Mouse (Mus musculus): Measurements from ENCODE around the gene Morn1. TPM values are rescaled to one million over a fixed set of nuclear protein-coding genes. Genes with fewer than 3 reads are reported as not detected.

The Morn1 gene
- polyA plus RNA-seq, 1 experiment from 2014 or later, result 6.0 TPM

GRCm38 (mm10) chr4:155164550-155164949 lies 78.2 kb downstream of the Morn1 start:
- Histone ChIP-seq H3K4me3 (no peak overlapping the region), H3K9me3 (0 out of 2 replicates have a peak, but pooled peaks cover 5% of the 10 kb centered on the region), H3K27me3 (ENCODE audit: insufficient read depth, poor library complexity, severe bottlenecking) (no peaks in the 10 kb centered on the region), H3K36me3 (peaks cover 31% of the 10 kb centered on the region), H3K27ac (peak overlapping the region; percentile 57; the same call in 1 of the 2 replicates), H3K4me1 (replicated peaks) (peaks cover 60% of the 10 kb centered on the region)
- WGBS, result 93% methylated on average over 6 of the region's 6 CpGs
- DNase-seq (ENCODE audit: low spot score), result no peak

GRCm38 (mm10) chr4:155165861-155166260 lies 79.5 kb downstream of the Morn1 start:
- Histone ChIP-seq H3K27me3 (ENCODE audit: insufficient read depth, poor library complexity, severe bottlenecking) (no peaks in the 10 kb centered on the region), H3K9me3 (0 out of 2 replicates have a peak, but pooled peaks cover 5% of the 10 kb centered on the region), H3K4me3 (no peak overlapping the region), H3K36me3 (peaks cover 18% of the 10 kb centered on the region; the same call in 1 of the 2 replicates), H3K27ac (no peak overlapping the region), H3K4me1 (replicated peaks) (peaks cover 65% of the 10 kb centered on the region)
- DNase-seq (ENCODE audit: low spot score), result no peak

GRCm38 (mm10) chr4:155168835-155169252 lies 82.5 kb downstream of the Morn1 start:
- no peak overlapping the region for H3K27ac ChIP-seq
- H3K27me3 ChIP-seq (ENCODE audit: insufficient read depth, poor library complexity, severe bottlenecking), result no peaks in the 10 kb centered on the region
- WGBS, result 93% methylated on average over 8 of the region's 8 CpGs
- peaks cover 18% of the 10 kb centered on the region; the same call in 1 of the 2 replicates for H3K36me3 ChIP-seq
- H3K4me3 ChIP-seq, result no peak overlapping the region
- DNase-seq (ENCODE audit: low spot score), result no peak
- peaks cover 65% of the 10 kb centered on the region for H3K4me1 ChIP-seq (replicated peaks)
- H3K9me3 ChIP-seq, result 0 out of 2 replicates have a peak, but pooled peaks cover 5% of the 10 kb centered on the region

DNA sequence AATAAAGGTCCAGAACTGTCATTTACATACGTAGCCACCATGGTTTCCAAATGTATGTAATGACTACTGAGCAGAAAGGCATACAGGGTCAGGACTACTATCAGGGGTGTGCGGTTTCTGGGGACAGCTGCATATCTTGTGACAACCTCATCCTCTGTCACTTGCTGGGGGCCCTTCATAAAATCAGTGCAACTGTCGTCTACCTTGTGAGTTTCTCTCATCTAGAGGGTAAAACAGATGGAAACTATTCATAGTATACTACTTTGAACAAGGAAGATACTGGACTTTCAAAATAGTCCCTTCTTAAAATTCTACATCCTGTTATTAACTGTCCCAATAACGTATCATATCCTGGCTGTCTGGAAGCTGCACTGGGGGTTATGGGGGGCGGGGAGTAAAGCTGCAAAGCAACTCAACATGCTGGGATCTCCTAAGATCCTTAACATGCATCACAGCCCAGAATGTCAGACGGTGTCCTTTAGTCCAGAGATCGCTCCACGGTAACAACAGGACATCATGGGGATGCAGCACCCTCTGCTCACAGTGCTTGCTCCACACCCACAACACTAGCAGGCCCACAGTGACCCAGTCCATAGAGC lies 84.3 kb downstream of the Morn1 start:
- peaks cover 72% of the 10 kb centered on the region for H3K4me1 ChIP-seq (replicated peaks)
- peaks cover 8% of the 10 kb centered on the region; the same call in 1 of the 2 replicates for H3K36me3 ChIP-seq
- peak overlapping the region; percentile 92 for H3K27ac ChIP-seq
- 84% methylated on average over 8 of the region's 8 CpGs for WGBS
- no peak overlapping the region for H3K4me3 ChIP-seq
- H3K9me3 ChIP-seq, result no peaks in the 10 kb centered on the region
- no peaks in the 10 kb centered on the region for H3K27me3 ChIP-seq (ENCODE audit: insufficient read depth, poor library complexity, severe bottlenecking)
- DNase-seq (ENCODE audit: low spot score), result no peak

DNA sequence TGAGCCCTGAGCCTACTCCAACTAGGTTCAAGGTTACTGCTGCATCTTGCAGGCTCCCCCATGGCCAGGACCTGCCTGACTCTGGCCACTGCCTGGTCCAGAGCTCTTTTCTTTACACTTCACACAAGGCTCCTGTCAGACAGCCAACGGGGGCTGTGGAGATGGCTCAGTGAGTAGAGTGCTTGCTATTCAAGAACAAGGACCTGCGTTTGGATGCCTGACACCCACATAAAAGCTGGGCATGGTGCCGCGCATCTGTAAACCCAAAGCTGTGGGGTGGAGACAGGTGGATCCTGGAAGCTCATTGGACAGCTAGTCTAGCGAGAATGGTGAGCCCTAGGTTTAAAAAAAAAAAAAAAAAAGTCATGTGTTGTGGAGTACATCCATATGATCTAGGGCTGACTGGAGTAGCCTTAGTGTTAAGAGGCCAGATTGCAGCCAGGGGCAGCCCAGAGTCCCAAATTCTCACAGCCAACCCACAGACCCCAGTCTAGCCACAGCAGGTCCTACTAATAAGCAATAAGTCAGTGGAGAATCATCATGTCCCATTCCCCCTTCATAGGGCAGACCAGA lies 85.7 kb downstream of the Morn1 start:
- H3K4me1 ChIP-seq (replicated peaks), result peaks cover 85% of the 10 kb centered on the region
- 68% methylated on average over 5 of the region's 5 CpGs for WGBS

DNA sequence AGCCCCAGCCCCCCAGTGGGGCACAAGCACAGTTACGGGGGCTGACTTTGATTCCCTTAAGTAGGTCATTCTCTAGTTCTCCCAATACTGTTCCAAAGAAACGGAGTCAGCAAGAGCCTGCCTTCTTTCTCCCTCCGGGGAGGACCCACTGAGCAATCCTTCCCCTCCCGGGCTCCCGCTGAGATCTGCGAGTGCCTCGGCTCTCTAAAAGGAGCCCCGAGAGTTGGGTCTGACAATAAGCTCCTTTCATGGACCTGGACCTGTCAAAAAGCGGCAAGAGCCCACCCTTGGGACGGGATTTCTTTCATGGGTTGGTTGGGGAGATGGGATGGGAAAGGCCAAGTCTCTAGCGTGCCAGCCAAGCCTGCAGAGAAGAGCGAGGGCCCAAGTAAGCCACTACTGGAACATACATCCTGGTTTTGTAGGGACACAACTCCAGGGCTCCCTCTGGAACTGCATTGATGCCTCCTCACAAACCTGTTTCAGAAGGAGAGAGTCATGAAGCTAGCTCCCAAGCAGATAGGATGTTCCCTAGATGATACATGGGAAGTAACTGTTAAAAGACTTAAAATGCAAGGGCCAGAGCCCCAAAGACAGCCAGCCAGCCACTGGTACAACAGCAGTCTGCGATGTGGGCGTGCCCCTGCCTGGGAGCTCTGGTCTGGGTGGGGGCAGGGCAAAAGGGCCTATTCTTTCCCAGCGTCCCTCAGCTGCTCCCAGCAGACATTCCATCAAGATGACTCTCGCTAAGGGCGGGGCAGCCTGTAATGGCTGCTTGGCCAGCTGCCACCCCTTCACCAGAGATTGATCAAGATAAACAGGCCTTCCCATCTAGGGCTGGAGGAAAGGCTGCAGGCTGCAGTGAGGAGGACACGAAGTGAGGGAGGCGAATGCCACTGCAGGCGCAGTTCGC lies 86.8 kb downstream of the Morn1 start:
- Histone ChIP-seq H3K4me1 (replicated peaks) (peaks cover 90% of the 10 kb centered on the region), H3K4me3 (peak overlapping the region; percentile 38), H3K27ac (peak overlapping the region; percentile 92), H3K36me3 (0 out of 2 replicates have a peak, but pooled peaks cover 3% of the 10 kb centered on the region), H3K27me3 (ENCODE audit: insufficient read depth, poor library complexity, severe bottlenecking) (no peaks in the 10 kb centered on the region), H3K9me3 (no peaks in the 10 kb centered on the region)
- peak; percentile 92 for DNase-seq (ENCODE audit: low spot score)
- WGBS, result 9% methylated on average over 21 of the region's 21 CpGs

More for the DNA sequence above, 85.7 kb downstream of the Morn1 start:
- Histone ChIP-seq H3K9me3 (no peaks in the 10 kb centered on the region), H3K27ac (peak overlapping the region; percentile 92), H3K4me3 (no peak overlapping the region), H3K27me3 (ENCODE audit: insufficient read depth, poor library complexity, severe bottlenecking) (no peaks in the 10 kb centered on the region), H3K36me3 (0 out of 2 replicates have a peak, but pooled peaks cover 6% of the 10 kb centered on the region)
- no peak for DNase-seq (ENCODE audit: low spot score)

DNA sequence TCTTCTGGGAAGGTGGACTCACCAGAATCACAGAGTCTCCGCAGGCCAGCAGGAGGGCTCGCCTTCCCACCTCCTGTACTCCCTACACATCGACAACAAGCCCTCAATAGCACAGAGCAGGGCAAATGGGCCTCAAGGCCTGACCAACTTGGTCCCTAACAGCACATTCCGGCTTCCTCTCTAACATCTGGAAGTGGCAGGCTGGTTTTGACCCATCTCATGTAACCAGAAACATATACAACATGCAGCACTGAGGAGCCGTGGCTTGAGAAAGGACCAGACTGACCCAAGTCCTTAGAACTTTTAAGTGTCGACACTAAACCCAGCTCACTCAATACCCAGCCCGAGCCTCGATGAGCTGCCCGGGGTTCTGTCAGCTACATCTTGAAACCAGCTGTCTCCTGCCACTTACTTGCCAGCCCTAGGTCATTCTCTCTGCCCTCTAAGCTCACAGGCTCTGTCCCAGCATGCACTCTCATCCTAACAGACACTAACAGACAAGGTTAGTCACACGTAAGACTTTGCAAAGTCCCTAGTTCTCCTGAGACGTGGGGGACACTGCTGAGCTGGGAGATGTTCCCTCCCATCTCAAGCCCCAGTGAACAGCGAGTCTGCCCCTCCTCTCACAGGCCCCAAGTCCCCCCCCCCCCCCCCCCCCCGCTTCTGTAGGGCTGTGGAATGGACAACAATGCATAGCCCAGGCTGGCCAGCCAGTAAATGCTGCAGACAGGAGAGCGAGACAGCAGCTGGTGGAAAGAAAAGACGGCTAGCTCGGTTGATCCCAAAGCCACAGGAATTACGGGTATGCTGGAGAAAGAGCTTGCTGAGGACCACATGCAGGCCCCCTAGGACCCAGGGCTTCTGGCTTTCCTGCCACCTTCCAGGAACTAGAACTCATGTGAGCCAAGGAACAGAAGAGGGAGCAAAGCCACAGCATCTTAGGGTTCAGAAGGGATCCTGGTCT lies 87.7 kb downstream of the Morn1 start:
- 0 out of 2 replicates have a peak, but pooled peaks cover 3% of the 10 kb centered on the region for H3K36me3 ChIP-seq
- H3K4me1 ChIP-seq (replicated peaks), result peaks cover 96% of the 10 kb centered on the region
- DNase-seq (ENCODE audit: low spot score), result peak; percentile 55
- no peaks in the 10 kb centered on the region for H3K9me3 ChIP-seq
- peak overlapping the region; percentile 92 for H3K27ac ChIP-seq
- H3K4me3 ChIP-seq, result peak overlapping the region; percentile 38
- H3K27me3 ChIP-seq (ENCODE audit: insufficient read depth, poor library complexity, severe bottlenecking), result no peaks in the 10 kb centered on the region
- 12% methylated on average over 17 of the region's 17 CpGs for WGBS

GRCm38 (mm10) chr4:155176210-155176609 lies 89.8 kb downstream of the Morn1 start:
- 0 out of 2 replicates have a peak, but pooled peaks cover 3% of the 10 kb centered on the region for H3K36me3 ChIP-seq
- DNase-seq (ENCODE audit: low spot score), result no peak
- WGBS, result 48% methylated on average over 3 of the region's 3 CpGs
- no peaks in the 10 kb centered on the region for H3K27me3 ChIP-seq (ENCODE audit: insufficient read depth, poor library complexity, severe bottlenecking)
- H3K4me1 ChIP-seq (replicated peaks), result peaks cover 91% of the 10 kb centered on the region
- H3K4me3 ChIP-seq, result no peak overlapping the region
- peak overlapping the region; percentile 92 for H3K27ac ChIP-seq
- no peaks in the 10 kb centered on the region for H3K9me3 ChIP-seq

DNA sequence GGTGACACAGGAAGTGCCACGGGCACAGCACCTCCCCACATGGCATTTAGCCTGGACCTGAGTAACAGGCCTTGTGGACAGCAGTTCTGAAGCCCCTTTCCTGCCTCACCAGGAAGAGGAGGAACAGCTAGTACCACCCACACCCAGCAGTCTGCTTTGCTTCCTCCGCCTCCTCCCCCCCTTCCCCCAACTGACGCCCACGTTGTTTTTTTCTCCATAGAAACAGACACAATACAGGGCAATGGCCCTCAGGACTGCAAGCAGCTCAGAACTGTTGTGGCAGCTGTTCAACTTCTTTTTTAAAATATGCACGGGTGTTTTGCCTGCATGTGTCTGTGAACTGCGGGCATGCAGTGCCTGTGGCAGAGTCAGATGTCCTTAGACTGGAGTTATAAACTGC lies 91.9 kb downstream of the Morn1 start:
- H3K4me3 ChIP-seq, result peak overlapping the region; percentile 29
- H3K4me1 ChIP-seq (replicated peaks), result peaks cover 84% of the 10 kb centered on the region
- 9% methylated on average over 6 of the region's 6 CpGs for WGBS

GRCm38 (mm10) chr4:155178981-155179512 lies 92.7 kb downstream of the Morn1 start:
- Histone ChIP-seq H3K9me3 (no peaks in the 10 kb centered on the region), H3K4me1 (replicated peaks) (peaks cover 80% of the 10 kb centered on the region), H3K27ac (peak overlapping the region; percentile 92), H3K27me3 (ENCODE audit: insufficient read depth, poor library complexity, severe bottlenecking) (no peaks in the 10 kb centered on the region), H3K4me3 (peak overlapping the region; percentile 29; the same call in 1 of the 2 replicates), H3K36me3 (peaks cover 9% of the 10 kb centered on the region; the same call in 1 of the 2 replicates)
- WGBS, result 38% methylated on average over 3 of the region's 3 CpGs
- no peak for DNase-seq (ENCODE audit: low spot score)

More for the DNA sequence above, 91.9 kb downstream of the Morn1 start:
- Histone ChIP-seq H3K27ac (peak overlapping the region; percentile 92), H3K9me3 (no peaks in the 10 kb centered on the region), H3K27me3 (ENCODE audit: insufficient read depth, poor library complexity, severe bottlenecking) (no peaks in the 10 kb centered on the region), H3K36me3 (0 out of 2 replicates have a peak, but pooled peaks cover 3% of the 10 kb centered on the region)
- DNase-seq (ENCODE audit: low spot score), result peak; percentile 82

DNA sequence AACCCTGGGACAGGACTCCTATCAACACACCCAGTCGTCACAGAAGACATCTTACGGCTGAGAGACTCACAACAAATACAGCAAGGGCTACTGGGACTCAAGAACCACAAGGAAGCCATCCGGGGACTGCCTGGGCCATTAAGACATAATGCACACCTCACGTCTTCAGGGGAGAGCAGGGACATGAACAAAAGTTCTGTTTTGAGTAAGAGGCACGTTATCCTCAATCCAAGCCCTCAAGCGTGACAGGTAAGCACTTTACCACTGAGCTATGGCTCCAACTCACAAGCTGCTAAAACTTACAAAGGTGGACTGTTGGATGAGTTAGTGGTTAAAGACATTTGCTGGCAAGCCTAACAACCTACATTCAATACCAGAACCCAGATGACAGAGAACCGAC lies 96.8 kb downstream of the Morn1 start:
- peaks cover 80% of the 10 kb centered on the region for H3K4me1 ChIP-seq (replicated peaks)
- no peak overlapping the region for H3K4me3 ChIP-seq
- 89% methylated on average over 7 of the region's 7 CpGs for WGBS
- H3K9me3 ChIP-seq, result no peaks in the 10 kb centered on the region
- no peak for DNase-seq (ENCODE audit: low spot score)
- no peaks in the 10 kb centered on the region for H3K27me3 ChIP-seq (ENCODE audit: insufficient read depth, poor library complexity, severe bottlenecking)
- H3K27ac ChIP-seq, result no peak overlapping the region
- peaks cover 6% of the 10 kb centered on the region; the same call in 1 of the 2 replicates for H3K36me3 ChIP-seq

Measured in hindbrain, embryonic 10.5 days (tissue).